14 mouse cellular contexts compared by ENCODE assay signal in the genomic region with DNA sequence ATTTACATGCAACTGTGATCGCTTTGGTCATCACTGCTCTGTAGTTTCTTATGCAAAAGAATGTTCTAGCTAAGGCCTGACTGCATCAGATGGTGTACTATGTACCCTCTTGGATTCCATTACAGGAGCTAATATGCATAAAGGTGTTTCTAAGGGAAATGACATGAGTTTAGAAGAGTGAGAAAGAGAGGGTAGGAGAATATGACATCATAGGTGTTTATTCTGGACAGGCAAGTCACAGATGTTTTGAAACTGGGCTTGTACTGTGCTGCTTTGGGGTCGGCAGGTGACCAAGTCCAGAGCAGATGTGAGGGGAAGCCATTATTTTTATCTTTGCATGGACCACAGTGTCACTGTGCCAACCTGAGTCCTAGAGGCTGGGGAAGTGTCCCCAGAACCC.
"Had no signal": no experiment of that assay in that cellular context is flagged by ENCODE, and none has a peak within 500 bp of the region (broad histone marks: within the 10 kb centered on the region; RNA-seq: fewer than 3 reads in every experiment).

No protein-coding gene starts in this region.

- DNase-seq: lung, adult 18-20 months; lung, embryonic 14.5 days; lung, postnatal 10 days; lung, postnatal 4 days; right cerebral cortex, postnatal 14 days; thymus, adult 2 months; thymus, postnatal 25 days; thymus, postnatal 4 days had no signal

- H3K9me3 ChIP-seq: midbrain, embryonic 13.5 days; midbrain, embryonic 15.5 days; neural tube, embryonic 12.5 days; stomach, embryonic 15.5 days had no signal

- H3K9ac ChIP-seq: lung, embryonic 14.5 days; midbrain, embryonic 13.5 days; midbrain, embryonic 15.5 days; neural tube, embryonic 12.5 days; stomach, embryonic 15.5 days had no signal

- H3K27ac ChIP-seq: midbrain, embryonic 13.5 days; midbrain, embryonic 15.5 days; neural tube, embryonic 12.5 days; stomach, embryonic 15.5 days; stomach, postnatal 0 days had no signal

- H3K4me3 ChIP-seq: midbrain, embryonic 13.5 days; midbrain, embryonic 15.5 days; neural tube, embryonic 12.5 days; stomach, embryonic 15.5 days had no signal

- H3K36me3 ChIP-seq: midbrain, embryonic 13.5 days; midbrain, embryonic 15.5 days; neural tube, embryonic 12.5 days; stomach, embryonic 15.5 days had no signal

- H3K27me3 ChIP-seq: midbrain, embryonic 13.5 days; midbrain, embryonic 15.5 days; neural tube, embryonic 12.5 days; stomach, embryonic 15.5 days had no signal

- H3K4me1 ChIP-seq: midbrain, embryonic 13.5 days; midbrain, embryonic 15.5 days; neural tube, embryonic 12.5 days had no signal

- ATAC-seq: midbrain, embryonic 13.5 days; midbrain, embryonic 15.5 days had no signal

- H3K4me2 ChIP-seq: lung, embryonic 14.5 days; midbrain, embryonic 11.5 days; midbrain, embryonic 13.5 days; midbrain, embryonic 15.5 days; neural tube, embryonic 12.5 days; stomach, embryonic 15.5 days had no signal
